Mouse (Mus musculus): ENCODE measurements around the gene Neurl4.

The Neurl4 gene

DNA sequence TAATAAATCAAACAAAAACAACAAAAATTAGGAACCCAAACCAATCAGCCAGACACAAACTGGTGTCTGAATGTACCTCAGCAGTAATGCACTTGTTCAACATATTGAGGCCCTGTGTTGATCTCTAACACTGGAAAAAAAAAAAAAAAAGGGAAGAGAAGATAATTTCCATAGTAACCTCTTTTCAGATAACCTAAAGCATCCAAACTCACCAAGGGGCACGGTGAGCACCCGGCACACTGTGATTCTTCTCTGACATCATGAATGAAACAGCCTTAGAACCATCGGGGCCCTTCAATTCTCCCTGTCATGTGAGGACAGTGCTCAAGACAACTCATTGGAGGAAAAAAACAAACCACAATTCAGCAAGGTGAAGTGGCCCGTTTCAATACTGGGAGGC, 28.8 kb downstream of the Neurl4 start:
- ChIA-PET POLR2A (no interaction called here), CTCF (interaction anchor here in 1 of 4 experiments (0.6 kb wide), 1 partner anchor 576 kb away, joined by 8 read pairs; no protein-coding TSS in a partner anchor)

DNA sequence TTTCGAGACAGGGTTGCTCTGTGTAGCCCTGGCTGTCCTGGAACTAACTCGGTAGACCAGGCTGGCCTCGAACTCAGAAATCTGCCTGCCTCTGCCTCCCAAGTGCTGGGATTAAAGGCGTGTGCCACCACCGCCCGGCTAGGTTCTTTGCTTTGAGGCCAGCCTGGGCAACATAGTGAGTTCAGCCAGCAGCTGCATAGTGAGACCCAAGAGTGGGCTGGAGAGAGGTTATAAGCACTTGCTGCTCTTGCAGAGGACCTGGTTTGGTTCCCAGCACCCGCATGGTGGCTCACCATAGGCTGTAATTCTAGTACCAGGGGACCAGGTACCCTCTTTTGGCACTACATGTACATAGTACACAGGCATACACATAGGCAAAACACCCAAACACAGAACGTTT, 29.3 kb downstream of the Neurl4 start:
- ChIA-PET POLR2A (interaction anchor here in 2 of 4 experiments (0.7 to 19.7 kb wide), 4 partner anchors 9 to 79 kb away, joined by 3 to 350 read pairs (median 6); partner anchors contain the start of genes Eif5a (in 2 of the 2), Gps2 (in 1 of the 2) and Slc2a4 (in 1 of the 2)), CTCF (interaction anchor here in 3 of 4 experiments (0.6 to 11.3 kb wide), 3 partner anchors 18 to 576 kb away, joined by 6 to 378 read pairs (median 8); partner anchors contain the start of gene Slc2a4 (in 1 of the 3))

GRCm38 (mm10) chr11:69930967-69931537, 30.2 kb downstream of the Neurl4 start:
- POLR2A ChIA-PET, result interaction anchor here in 3 of 4 experiments (0.6 to 19.7 kb wide), 9 partner anchors 10 to 172 kb away, joined by 3 to 350 read pairs (median 3); partner anchors contain the start of genes Eif5a (in 2 of the 3), Dvl2 (in 1 of the 3), Gps2 (in 1 of the 3) and Slc2a4 (in 1 of the 3)
- CTCF ChIA-PET, result interaction anchor here (1.1 to 11.3 kb wide), 6 partner anchors 18 to 48 kb away, joined by 3 to 378 read pairs (median 4); partner anchors contain the start of gene Slc2a4 (in 2 of the 4)

GRCm38 (mm10) chr11:69931769-69932168, 30.9 kb downstream of the Neurl4 start:
- CTCF ChIA-PET, result interaction anchor here (0.8 to 11.3 kb wide), 10 partner anchors 17 to 68 kb away, joined by 3 to 378 read pairs (median 4); partner anchors contain the start of genes Slc2a4 (in 2 of the 4), 2810408A11Rik (in 1 of the 4), Dvl2 (in 1 of the 4) and Neurl4 (in 1 of the 4)

GRCm38 (mm10) chr11:69932254-69932653, 31.4 kb downstream of the Neurl4 start:
- POLR2A ChIA-PET, result interaction anchor here in 2 of 4 experiments (0.5 to 19.7 kb wide), 9 partner anchors 10 to 487 kb away, joined by 3 to 350 read pairs (median 8); partner anchors contain the start of genes Eif5a (in 2 of the 2), Slc2a4 (in 2 of the 2), Dvl2 (in 1 of the 2) and Gps2 (in 1 of the 2)
- CTCF ChIA-PET, result interaction anchor here in 3 of 4 experiments (0.7 to 11.3 kb wide), 9 partner anchors 10 to 68 kb away, joined by 3 to 378 read pairs (median 5); partner anchors contain the start of genes Slc2a4 (in 2 of the 3), 2810408A11Rik (in 1 of the 3), Dvl2 (in 1 of the 3) and Eif5a (in 1 of the 3)

More at GRCm38 (mm10) chr11:69931769-69932168, 30.9 kb downstream of the Neurl4 start:
- POLR2A ChIA-PET, result interaction anchor here in 2 of 4 experiments (0.5 to 19.7 kb wide), 9 partner anchors 11 to 487 kb away, joined by 3 to 350 read pairs (median 3); partner anchors contain the start of genes Eif5a (in 2 of the 2), Dvl2 (in 1 of the 2), Gps2 (in 1 of the 2) and Slc2a4 (in 1 of the 2)

DNA sequence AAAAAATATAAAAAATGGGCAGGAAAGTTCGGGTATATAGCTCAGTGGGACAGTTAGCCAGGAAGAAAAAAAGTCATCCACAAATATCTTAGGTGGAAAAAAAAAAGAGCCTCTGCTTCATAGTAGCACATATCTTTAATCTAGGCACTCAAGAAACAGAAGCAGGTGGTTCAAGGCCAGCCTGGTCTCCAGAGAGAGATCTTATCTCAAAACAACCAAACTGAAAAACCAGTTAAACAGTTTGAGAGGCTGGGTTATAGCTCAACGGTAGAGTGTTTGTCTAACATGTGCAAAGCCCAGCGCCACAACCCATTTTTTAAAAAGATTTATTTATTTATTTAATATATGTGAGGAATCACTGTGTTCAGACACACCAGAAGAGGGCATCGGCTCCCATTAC, 32.2 kb downstream of the Neurl4 start:
- CTCF ChIA-PET, result interaction anchor here (0.6 to 11.3 kb wide), 33 partner anchors 7 to 405 kb away, joined by 3 to 378 read pairs (median 5); partner anchors contain the start of genes Slc2a4 (in 4 of the 4), Eif5a (in 2 of the 4), Tmem95 (in 2 of the 4) and Acadvl (in 1 of the 4)
- POLR2A ChIA-PET, result interaction anchor here (0.6 to 19.7 kb wide), 10 partner anchors 11 to 280 kb away, joined by 3 to 350 read pairs (median 16); partner anchors contain the start of genes Eif5a (in 4 of the 4), Slc2a4 (in 2 of the 4), Cldn7 (in 1 of the 4) and Gps2 (in 1 of the 4)

DNA sequence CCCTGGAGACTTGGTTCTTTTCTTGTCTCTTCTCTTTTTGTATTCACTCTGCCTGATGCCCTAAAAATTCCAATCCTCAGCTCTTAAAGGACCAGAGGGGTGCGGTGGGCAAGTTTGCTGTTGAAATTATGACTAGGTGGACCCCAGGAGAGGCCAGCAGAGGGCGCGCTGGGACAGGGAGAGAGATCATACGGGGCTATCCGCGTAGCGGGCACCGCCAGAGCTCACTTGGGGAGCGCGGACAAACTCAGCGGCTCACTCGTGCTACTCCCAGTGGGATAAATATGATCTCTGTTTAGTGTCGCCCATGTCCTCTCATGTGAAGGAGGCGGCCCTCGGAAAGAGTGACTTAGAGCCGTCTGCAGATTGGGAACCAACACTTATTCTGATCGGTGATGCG, 33.3 kb downstream of the Neurl4 start:
- ChIA-PET CTCF (interaction anchor here (0.5 to 11.3 kb wide), 110 partner anchors 8 to 515 kb away, joined by 3 to 378 read pairs (median 4); partner anchors contain the start of genes Slc2a4 (in 4 of the 4), Eif5a (in 3 of the 4), Elp5 (in 3 of the 4) and Cldn7 (in 2 of the 4)), POLR2A (interaction anchor here (0.5 to 19.7 kb wide), 46 partner anchors 12 to 279 kb away, joined by 3 to 350 read pairs (median 4); partner anchors contain the start of genes Eif5a (in 4 of the 4), Slc2a4 (in 3 of the 4), Ctdnep1 (in 2 of the 4) and 2810408A11Rik (in 1 of the 4))

DNA sequence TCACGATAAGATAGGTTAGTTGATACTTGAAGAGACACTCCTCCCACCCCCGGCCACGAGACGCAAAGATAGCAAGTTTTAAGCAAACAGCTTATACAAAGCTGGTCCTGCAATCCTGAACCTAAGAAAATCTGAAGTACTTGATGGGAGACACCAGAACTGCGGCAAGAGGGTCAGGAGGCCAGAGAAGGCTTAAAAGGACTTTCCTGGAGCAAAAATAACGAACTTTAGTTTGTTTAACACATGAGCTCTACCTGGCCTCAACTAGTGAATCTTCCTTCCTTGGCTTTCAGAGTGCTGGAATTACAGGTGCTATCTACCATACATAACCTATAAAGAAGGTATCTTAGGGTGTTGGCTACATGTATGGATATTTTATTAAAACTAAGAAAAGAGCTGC, 33.8 kb downstream of the Neurl4 start:
- ChIA-PET CTCF (interaction anchor here (0.5 to 11.3 kb wide), 89 partner anchors 9 to 515 kb away, joined by 3 to 378 read pairs (median 5); partner anchors contain the start of genes Slc2a4 (in 4 of the 4), Eif5a (in 3 of the 4), Elp5 (in 3 of the 4) and Slc16a11 (in 3 of the 4)), POLR2A (interaction anchor here (0.7 to 19.7 kb wide), 52 partner anchors 11 to 278 kb away, joined by 3 to 350 read pairs (median 4); partner anchors contain the start of genes Eif5a (in 4 of the 4), Slc2a4 (in 3 of the 4), Ctdnep1 (in 2 of the 4) and Dvl2 (in 2 of the 4))

GRCm38 (mm10) chr11:69935137-69935879, 34.4 kb downstream of the Neurl4 start, which contains the start of gene Ybx2:
Gene Ybx2 (plus strand): TSS chr11:69935796.
- ChIA-PET CTCF (interaction anchor here (0.7 to 11.3 kb wide), 38 partner anchors 9 to 386 kb away, joined by 3 to 378 read pairs (median 6); partner anchors contain the start of genes Slc2a4 (in 4 of the 4), Cldn7 (in 2 of the 4), Eif5a (in 2 of the 4) and Tmem95 (in 2 of the 4)), POLR2A (interaction anchor here (0.6 to 19.7 kb wide), 45 partner anchors 10 to 304 kb away, joined by 3 to 350 read pairs (median 5); partner anchors contain the start of genes Eif5a (in 4 of the 4), Slc2a4 (in 3 of the 4), Ctdnep1 (in 2 of the 4) and Dvl2 (in 2 of the 4))

DNA sequence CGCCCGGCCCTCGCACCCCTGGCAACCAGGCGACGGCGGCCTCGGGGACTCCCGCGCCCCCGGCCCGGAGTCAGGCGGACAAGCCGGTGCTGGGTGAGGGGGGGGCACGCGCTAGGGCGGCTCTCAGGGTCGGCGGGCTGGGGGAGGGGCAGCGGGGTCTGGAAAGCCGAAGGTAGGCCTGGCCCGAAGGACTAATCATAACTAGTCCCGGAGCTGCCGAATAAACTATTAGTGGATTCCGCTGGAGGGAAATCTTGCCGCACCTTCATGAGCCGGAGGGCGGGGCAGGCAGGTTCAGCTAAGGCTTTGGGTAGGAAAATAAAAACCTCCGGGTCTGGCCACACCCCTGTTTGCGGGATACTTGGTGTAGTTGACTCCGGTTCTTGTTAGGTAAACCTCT, 35.3 kb downstream of the Neurl4 start:
- POLR2A ChIA-PET, result interaction anchor here (0.6 to 19.7 kb wide), 34 partner anchors 9 to 496 kb away, joined by 3 to 350 read pairs (median 6); partner anchors contain the start of genes Eif5a (in 4 of the 4), Slc2a4 (in 3 of the 4), 2810408A11Rik (in 2 of the 4) and Ctdnep1 (in 2 of the 4)

GRCm38 (mm10) chr11:69936714-69937347, 36.0 kb downstream of the Neurl4 start:
- CTCF ChIA-PET, result interaction anchor here (0.5 to 11.3 kb wide), 17 partner anchors 8 to 661 kb away, joined by 3 to 378 read pairs (median 4); partner anchors contain the start of genes Slc2a4 (in 4 of the 4), Cldn7 (in 2 of the 4) and Eif5a (in 1 of the 4)
- POLR2A ChIA-PET, result interaction anchor here (0.5 to 19.7 kb wide), 29 partner anchors 10 to 277 kb away, joined by 3 to 350 read pairs (median 5); partner anchors contain the start of genes Slc2a4 (in 3 of the 4), 2810408A11Rik (in 2 of the 4), Eif5a (in 2 of the 4) and Neurl4 (in 2 of the 4)

More for the DNA sequence above, 35.3 kb downstream of the Neurl4 start:
- CTCF ChIA-PET, result interaction anchor here (0.6 to 11.3 kb wide), 14 partner anchors 9 to 636 kb away, joined by 3 to 378 read pairs (median 18); partner anchors contain the start of genes Slc2a4 (in 4 of the 4), Cldn7 (in 2 of the 4) and Eif5a (in 1 of the 4)

GRCm38 (mm10) chr11:69937385-69937784, 36.5 kb downstream of the Neurl4 start:
- ChIA-PET POLR2A (interaction anchor here (0.6 to 19.7 kb wide), 24 partner anchors 9 to 183 kb away, joined by 3 to 350 read pairs (median 5); partner anchors contain the start of genes Eif5a (in 3 of the 4), Slc2a4 (in 3 of the 4), 2810408A11Rik (in 1 of the 4) and Cldn7 (in 1 of the 4)), CTCF (interaction anchor here (0.5 to 11.3 kb wide), 10 partner anchors 9 to 662 kb away, joined by 3 to 378 read pairs (median 5); partner anchors contain the start of genes Slc2a4 (in 4 of the 4) and Dvl2 (in 1 of the 4))

DNA sequence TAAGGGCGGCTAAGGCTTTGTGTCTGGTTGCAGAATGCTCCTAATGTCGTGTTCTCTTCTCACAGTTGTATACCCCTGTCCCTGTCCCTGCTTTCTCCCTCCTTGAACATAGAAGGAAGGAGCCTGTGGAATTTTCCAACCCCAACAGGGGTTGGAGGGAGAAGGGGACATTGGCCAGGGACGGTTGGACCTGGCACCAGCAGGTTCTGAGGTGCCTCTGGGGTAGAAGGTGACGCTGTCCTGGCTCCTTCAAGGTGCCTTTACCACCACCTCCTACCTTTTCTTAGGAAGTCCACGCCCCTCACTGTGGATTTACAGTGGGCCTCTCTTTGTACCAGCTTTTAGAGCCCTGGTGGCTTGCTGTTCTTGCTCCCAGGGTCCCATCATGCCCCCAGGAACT, 37.0 kb downstream of the Neurl4 start:
- CTCF ChIA-PET, result interaction anchor here (0.6 to 11.3 kb wide), 7 partner anchors 11 to 117 kb away, joined by 4 to 378 read pairs (median 13); partner anchors contain the start of genes Slc2a4 (in 4 of the 4) and Dvl2 (in 1 of the 4)

DNA sequence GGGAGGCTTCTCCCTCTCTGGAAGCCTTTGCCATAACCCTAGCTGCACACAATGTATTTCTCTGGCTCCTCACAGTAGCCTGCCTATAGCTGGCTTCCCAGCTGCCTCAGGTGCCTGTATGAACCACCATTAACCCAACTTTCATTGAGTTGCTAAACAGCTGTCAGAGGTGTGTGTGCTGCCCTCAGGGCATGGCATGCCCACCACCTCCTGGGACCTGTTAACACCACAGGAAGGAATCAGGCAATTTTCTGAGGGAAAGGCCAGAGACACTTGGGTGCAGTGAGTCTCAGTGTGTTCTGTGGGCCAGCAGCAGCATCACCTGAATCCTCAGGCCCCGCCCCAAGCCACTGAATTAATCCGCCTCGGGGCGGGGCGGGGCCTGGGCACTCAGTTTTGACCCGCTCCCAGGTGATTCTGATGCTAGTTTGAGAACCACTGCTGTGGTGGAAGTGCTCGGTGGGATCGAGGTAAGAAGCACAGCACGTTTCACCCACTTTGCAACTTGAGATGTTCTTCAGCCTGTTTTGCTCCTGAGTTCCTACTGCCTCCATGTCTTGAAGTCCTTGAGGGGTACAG, 37.6 kb downstream of the Neurl4 start:
- ChIA-PET CTCF (interaction anchor here (0.6 to 11.3 kb wide), 6 partner anchors 10 to 117 kb away, joined by 4 to 378 read pairs (median 48); partner anchors contain the start of gene Slc2a4 (in 4 of the 4)), POLR2A (interaction anchor here in 3 of 4 experiments (0.6 to 19.7 kb wide), 13 partner anchors 8 to 503 kb away, joined by 3 to 350 read pairs (median 5); partner anchors contain the start of genes Slc2a4 (in 3 of the 3), Eif5a (in 2 of the 3), 2810408A11Rik (in 1 of the 3) and Ctdnep1 (in 1 of the 3))

More for the DNA sequence above, 37.0 kb downstream of the Neurl4 start:
- POLR2A ChIA-PET, result interaction anchor here (0.6 to 19.7 kb wide), 22 partner anchors 9 to 152 kb away, joined by 3 to 350 read pairs (median 5); partner anchors contain the start of genes Eif5a (in 3 of the 4), Slc2a4 (in 3 of the 4), 2810408A11Rik (in 2 of the 4) and Neurl4 (in 2 of the 4)

All from embryonic stem cell, embryonic (primary cell).